Mouse (Mus musculus): Measurements from ENCODE around the gene Olfr1320. TPM values are rescaled to one million over a fixed set of nuclear protein-coding genes. Genes with fewer than 3 reads are reported as not detected.
"Not testable (repeated sequence)": the region's sequence is repeated elsewhere in the genome, so short reads cannot be mapped to it uniquely, and the experiment has no call there.

Gene Olfr1320
- polyA plus RNA-seq (2015; fragmentation: Nextera tagmentation; extraction: Ambion mirVana): not detected in 2 replicates

- Histone ChIP-seq H3K9ac (no peak within 1 kb of the TSS), H3K4me2 (no peak within 1 kb of the TSS), H3K9me3 (replicated peaks) (no peaks in the 10 kb centered on the region), H3K4me3 (replicated peaks) (no peak within 1 kb of the TSS), H3K27ac (no peak within 1 kb of the TSS), H3K27me3 (no peaks in the 10 kb centered on the region), H3K36me3 (no peaks in the 10 kb centered on the region), H3K4me1 (replicated peaks) (no peaks in the 10 kb centered on the region)
- ATAC-seq (ENCODE audit: low read depth): no peak
- DNase-seq: no peak
- WGBS (ENCODE audit: insufficient replicate concordance): 53% methylated on average over 1 of the region's 1 CpGs
Measured at GRCm38 (mm10) chrX:49672033-49672432, at the start of gene Olfr1320. TSS of gene Olfr1320 (plus strand) at chrX:49672333.

GRCm38 (mm10) chrX:49627566-49627965 is 44.6 kb upstream of the Olfr1320 start:
- DNase-seq (no peak), ATAC-seq (ENCODE audit: low read depth) (no peak)
- H3K36me3 ChIP-seq: no peaks in the 10 kb centered on the region
- H3K4me2 ChIP-seq: no peak overlapping the region
- H3K27ac ChIP-seq: no peak overlapping the region
- H3K9me3 ChIP-seq (replicated peaks): no peaks in the 10 kb centered on the region
- no peak overlapping the region for H3K9ac ChIP-seq
- H3K27me3 ChIP-seq: no peaks in the 10 kb centered on the region
- H3K4me1 ChIP-seq (replicated peaks): no peaks in the 10 kb centered on the region
- no peak overlapping the region for H3K4me3 ChIP-seq (replicated peaks)

GRCm38 (mm10) chrX:49631195-49631594 is 40.9 kb upstream of the Olfr1320 start:
- Histone ChIP-seq H3K9me3 (replicated peaks) (no peaks in the 10 kb centered on the region), H3K27ac (no peak overlapping the region), H3K9ac (no peak overlapping the region), H3K27me3 (no peaks in the 10 kb centered on the region), H3K4me2 (no peak overlapping the region), H3K4me1 (replicated peaks) (no peaks in the 10 kb centered on the region), H3K36me3 (no peaks in the 10 kb centered on the region), H3K4me3 (replicated peaks) (no peak overlapping the region)
- WGBS (ENCODE audit: insufficient replicate concordance): 38% methylated on average over 2 of the region's 2 CpGs
- no peak for DNase-seq
- ATAC-seq (ENCODE audit: low read depth): no peak

GRCm38 (mm10) chrX:49660781-49661180 is 11.4 kb upstream of the Olfr1320 start:
- H3K27me3 ChIP-seq; H3K36me3 ChIP-seq; H3K9ac ChIP-seq; H3K4me2 ChIP-seq; H3K9me3 ChIP-seq (replicated peaks); DNase-seq; H3K4me1 ChIP-seq (replicated peaks); H3K4me3 ChIP-seq (replicated peaks); H3K27ac ChIP-seq: not testable (repeated sequence)
- ATAC-seq (ENCODE audit: low read depth): 0 out of 2 replicates have a peak, but pooled peaks have one; percentile 18
- WGBS (ENCODE audit: insufficient replicate concordance): 73% methylated on average over 27 of the region's 29 CpGs

Other genes starting within 250 kb of the Olfr1320 start
- gene Arhgap36, start 208.4 kb upstream of the Olfr1320 start, polyA plus RNA-seq (2015; fragmentation: Nextera tagmentation; extraction: Ambion mirVana): 5.5 and 8.0 TPM in 2 replicates
- not detected in 2 replicates for gene Olfr1321, start 62.7 kb downstream of the Olfr1320 start, polyA plus RNA-seq (2015; fragmentation: Nextera tagmentation; extraction: Ambion mirVana)
- 39.8 and 48.9 TPM in 2 replicates for gene Igsf1, start 125.4 kb downstream of the Olfr1320 start, polyA plus RNA-seq (2015; fragmentation: Nextera tagmentation; extraction: Ambion mirVana)
- gene Olfr1322, start 219.2 kb downstream of the Olfr1320 start, polyA plus RNA-seq (2015; fragmentation: Nextera tagmentation; extraction: Ambion mirVana): not detected in 2 replicates

Data from liver, embryonic 13.5 days (tissue).